In genomic region chr14:48278291-48278690, GRCm38 (mm10) we compare ENCODE assay signal across 21 mouse cellular contexts.
"Had no signal": no experiment of that assay in that cellular context is flagged by ENCODE, and none has a peak within 500 bp of the region (broad histone marks: within the 10 kb centered on the region; RNA-seq: fewer than 3 reads in every experiment).

No protein-coding gene starts in this region.

- H3K9me3 ChIP-seq: kidney, embryonic 15.5 days; liver, embryonic 13.5 days; midbrain, embryonic 10.5 days; midbrain, embryonic 13.5 days; stomach, embryonic 15.5 days had no signal

- H3K27me3 ChIP-seq: kidney, embryonic 15.5 days; liver, embryonic 13.5 days; megakaryocyte, embryonic 14.5 days; midbrain, embryonic 13.5 days; neural tube, embryonic 13.5 days; stomach, embryonic 15.5 days had no signal

- H3K27ac ChIP-seq: kidney, embryonic 15.5 days; left cerebral cortex, adult 2 months; liver, embryonic 13.5 days; midbrain, embryonic 10.5 days; midbrain, embryonic 13.5 days; neural tube, embryonic 13.5 days; stomach, embryonic 15.5 days had no signal

- H3K4me3 ChIP-seq: kidney, embryonic 15.5 days; left cerebral cortex, adult 2 months; liver, embryonic 13.5 days; megakaryocyte, embryonic 14.5 days; midbrain, embryonic 10.5 days; midbrain, embryonic 13.5 days; neural tube, embryonic 13.5 days; stomach, embryonic 15.5 days had no signal

- DNase-seq: kidney, adult 8-10 months; kidney, postnatal 10 days; kidney, postnatal 36 days; layer of hippocampus, postnatal 36 days; liver, embryonic 13.5 days; lung, adult 2 months; lung, postnatal 36 days; retina, postnatal 1 day; right cerebral cortex, postnatal 25 days; spleen, adult 18-20 months; thymus, adult 18-20 months; thymus, postnatal 36 days had no signal

- H3K9ac ChIP-seq: kidney, embryonic 15.5 days; liver, embryonic 13.5 days; midbrain, embryonic 13.5 days; neural tube, embryonic 13.5 days; stomach, embryonic 15.5 days had no signal

- H3K4me2 ChIP-seq: kidney, embryonic 15.5 days; liver, embryonic 13.5 days; midbrain, embryonic 13.5 days; neural tube, embryonic 13.5 days; stomach, embryonic 15.5 days had no signal

- ATAC-seq: lung, postnatal 0 days; midbrain, embryonic 13.5 days; midbrain, embryonic 16.5 days had no signal

- H3K4me1 ChIP-seq: kidney, embryonic 15.5 days; liver, embryonic 13.5 days; megakaryocyte, embryonic 14.5 days; midbrain, embryonic 10.5 days; midbrain, embryonic 13.5 days; neural tube, embryonic 13.5 days; stomach, embryonic 15.5 days had no signal

- H3K36me3 ChIP-seq: kidney, embryonic 15.5 days; liver, embryonic 13.5 days; midbrain, embryonic 10.5 days; midbrain, embryonic 13.5 days; neural tube, embryonic 13.5 days; stomach, embryonic 15.5 days had no signal
